Mouse (Mus musculus) right cerebral cortex, adult 18-20 months (tissue): ENCODE data around the gene Ttll5.

Source experiments
- DNase-seq: peaks from one replicate; pipeline ENCODE4 v3.0.0; 2022; ENCODE audit warnings: mixed read lengths

Ttll5 gene

DNA sequence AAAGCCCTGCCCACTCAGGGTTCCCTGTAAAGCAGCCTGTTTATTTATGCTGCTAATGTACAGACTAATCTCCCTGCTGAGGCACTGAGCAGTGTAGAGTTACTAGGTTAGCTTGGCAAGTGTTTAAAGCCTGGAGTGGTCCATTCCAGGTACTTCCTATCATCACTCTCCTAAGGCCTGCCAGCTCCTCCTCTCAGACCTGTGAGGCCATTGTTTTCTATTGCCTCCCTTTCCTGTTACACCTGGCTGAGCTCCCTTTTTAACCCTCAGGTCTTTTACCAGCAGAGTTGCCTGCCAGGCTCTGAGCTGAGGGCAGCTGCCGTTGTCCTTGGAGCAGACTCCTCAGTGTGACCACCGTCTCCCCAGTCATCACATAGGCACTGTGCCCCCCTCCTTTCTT, 146.3 kb downstream of the Ttll5 start:
- no peak for DNase-seq

GRCm38 (mm10) chr12:85971655-85972054, 147.2 kb downstream of the Ttll5 start:
- DNase-seq: no peak

- no peak for DNase-seq
Measured at GRCm38 (mm10) chr12:85973526-85973925, 149.1 kb downstream of the Ttll5 start.

DNA sequence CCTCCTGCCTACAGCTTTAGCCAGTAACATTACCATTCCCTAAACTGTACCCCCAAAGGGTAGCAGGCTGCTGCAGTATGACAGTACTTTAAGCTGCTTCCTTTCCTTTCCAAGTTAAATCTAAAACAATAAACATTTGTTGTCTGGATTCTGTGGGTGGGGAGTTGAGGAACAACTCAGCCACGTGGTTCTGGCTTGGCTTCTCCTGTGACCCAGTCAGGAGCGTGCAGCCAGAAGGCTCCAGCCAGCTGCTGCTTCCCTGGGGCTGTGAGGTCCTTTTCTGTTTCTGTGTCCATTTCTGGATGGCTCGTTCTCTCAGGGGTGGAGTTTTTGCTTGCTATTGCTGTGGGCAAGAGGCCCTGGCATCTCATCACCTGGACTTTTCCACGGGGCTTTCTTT, 149.6 kb downstream of the Ttll5 start:
- no peak for DNase-seq

GRCm38 (mm10) chr12:85979996-85980395, 155.5 kb downstream of the Ttll5 start:
- no peak for DNase-seq

DNA sequence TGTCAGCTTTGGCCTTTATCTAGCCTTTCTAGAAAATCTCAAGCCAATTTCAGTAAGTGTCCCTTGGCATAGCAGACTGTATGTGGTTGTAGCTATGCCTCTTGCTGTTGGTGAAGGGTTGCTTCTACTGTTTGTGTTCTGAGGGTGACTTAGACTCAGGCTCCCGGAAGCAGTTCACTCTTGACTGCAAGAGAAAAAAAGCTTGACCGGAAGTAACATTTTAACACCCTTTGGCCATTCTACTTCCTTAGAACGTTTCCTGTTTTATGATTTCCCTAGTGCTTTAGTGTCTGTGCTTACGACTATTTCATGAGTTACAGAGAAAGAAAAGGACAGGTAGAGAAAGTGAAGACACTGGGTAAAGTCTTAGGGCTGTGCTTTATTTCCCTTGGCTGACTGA, 161.1 kb downstream of the Ttll5 start:
- DNase-seq: no peak

- no peak for DNase-seq
Measured at GRCm38 (mm10) chr12:85986024-85986423, 161.6 kb downstream of the Ttll5 start.

- no peak for DNase-seq
Measured at GRCm38 (mm10) chr12:85986540-85987443, 162.3 kb downstream of the Ttll5 start.

GRCm38 (mm10) chr12:85987444-85987889, 163.0 kb downstream of the Ttll5 start:
- DNase-seq: no peak

GRCm38 (mm10) chr12:85988121-85988520, 163.7 kb downstream of the Ttll5 start:
- DNase-seq: no peak

- no peak for DNase-seq
Measured at GRCm38 (mm10) chr12:85988818-85989377, 164.4 kb downstream of the Ttll5 start.

DNA sequence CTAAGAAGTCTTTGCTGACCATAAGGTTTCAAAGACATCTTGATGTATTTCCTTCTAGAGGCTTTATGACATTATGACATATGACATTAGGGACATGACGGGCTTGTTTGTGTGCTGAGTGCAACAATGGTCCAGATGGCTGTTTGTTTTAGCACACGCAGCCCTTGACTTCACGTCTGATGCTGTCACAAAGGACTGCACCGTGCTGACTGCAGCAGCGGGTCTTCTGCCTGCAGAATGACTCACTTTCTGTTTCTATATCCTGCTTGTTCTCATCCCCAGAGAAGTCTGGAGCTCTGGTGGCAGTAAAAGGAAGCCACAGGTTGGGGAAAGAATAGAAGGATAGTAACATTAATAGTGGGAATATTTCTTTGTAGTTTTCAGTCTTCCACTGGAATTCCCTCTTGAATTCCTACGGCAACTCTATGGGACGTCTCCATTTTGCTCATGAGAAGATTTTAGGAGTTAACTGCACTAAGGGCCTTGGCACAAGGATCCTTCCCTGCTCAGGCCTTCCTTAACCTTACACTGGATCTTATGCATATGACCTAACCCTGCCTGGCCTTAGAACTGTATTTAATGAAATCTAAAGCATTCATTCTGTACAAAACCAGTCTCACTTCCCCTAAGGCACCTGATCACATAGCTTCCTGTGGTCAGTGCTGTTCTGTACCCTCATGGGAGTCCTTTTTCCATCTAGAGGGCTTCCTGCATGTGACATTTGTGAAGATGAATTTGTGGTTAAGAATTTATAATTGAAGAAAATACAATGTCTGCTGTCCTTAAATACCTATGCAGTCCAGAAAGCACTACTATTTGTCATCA, 167.8 kb downstream of the Ttll5 start:
- DNase-seq: no peak

- no peak for DNase-seq
Measured at GRCm38 (mm10) chr12:85992838-85993234, 168.4 kb downstream of the Ttll5 start.

GRCm38 (mm10) chr12:85993790-85994360, 169.4 kb downstream of the Ttll5 start:
- no peak for DNase-seq

DNA sequence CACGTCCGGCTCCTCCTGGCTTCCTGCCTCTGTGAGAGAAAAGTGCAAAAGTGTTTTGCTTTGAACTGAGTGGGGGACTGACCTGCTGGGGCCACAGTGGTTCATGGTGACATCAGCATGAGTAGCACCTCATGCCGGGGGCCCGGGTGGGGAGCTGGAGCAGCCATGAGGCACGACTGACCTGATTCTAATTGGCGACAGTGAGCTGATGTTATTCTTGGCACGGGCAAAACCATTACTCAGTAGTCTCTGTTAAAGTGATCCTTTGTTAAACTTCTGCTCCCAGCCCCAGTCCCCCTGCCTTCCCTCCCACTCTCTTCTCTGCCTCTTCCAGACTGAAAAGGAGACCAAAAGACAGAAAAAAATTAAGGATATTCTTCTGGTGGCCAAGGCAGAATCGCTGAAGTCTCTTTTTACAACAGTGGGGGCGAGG, 176.2 kb downstream of the Ttll5 start:
- peak; percentile 68 for DNase-seq

DNA sequence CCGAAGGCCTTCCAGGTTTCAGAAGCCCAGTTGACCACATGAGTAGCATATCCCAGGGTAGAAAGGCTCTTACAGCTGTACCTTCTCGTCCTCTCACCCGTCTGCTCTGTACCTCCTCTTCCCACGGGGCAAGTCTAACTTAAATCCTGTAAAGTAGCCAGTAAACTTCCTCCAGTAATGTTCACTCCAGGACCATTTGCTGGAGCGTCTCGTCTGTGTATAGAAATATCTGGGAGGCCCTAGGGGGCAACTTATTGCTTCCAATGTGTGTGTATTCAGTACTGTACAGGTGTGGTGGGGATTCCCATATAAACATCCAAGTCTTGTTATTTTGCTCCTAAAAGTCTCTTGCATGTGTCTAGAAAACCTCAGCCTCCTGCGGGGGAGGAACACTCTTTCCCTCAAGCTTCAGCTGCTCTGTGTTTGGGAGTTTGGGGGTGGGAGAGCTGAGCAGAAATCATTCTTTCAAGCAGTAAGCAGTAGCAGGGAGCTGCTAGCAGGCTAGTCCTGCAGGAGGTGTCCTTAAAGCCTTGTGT, 176.7 kb downstream of the Ttll5 start:
- DNase-seq: peak; percentile 85

- DNase-seq: no peak
Measured at GRCm38 (mm10) chr12:86004627-86005026, 180.2 kb downstream of the Ttll5 start.

GRCm38 (mm10) chr12:86007377-86007776, 182.9 kb downstream of the Ttll5 start:
- no peak for DNase-seq

DNA sequence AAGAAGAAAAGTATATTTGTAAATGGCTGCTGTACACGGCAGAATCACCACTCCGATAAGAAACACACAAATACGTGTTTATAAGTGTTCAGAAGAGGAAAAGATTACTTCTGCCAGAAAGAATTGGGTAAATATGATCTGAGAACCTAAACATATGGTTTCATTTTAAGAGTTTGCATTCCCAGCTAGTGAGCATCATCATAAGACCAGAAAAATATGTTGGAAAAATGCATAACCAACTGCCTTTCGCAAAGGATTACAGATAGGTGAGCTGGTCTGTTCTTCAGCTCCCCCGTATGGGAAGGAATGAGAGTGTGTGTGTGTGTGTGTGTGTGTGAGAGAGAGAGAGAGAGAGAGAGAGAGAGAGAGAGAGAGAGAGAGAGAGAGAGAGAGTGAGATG, 186.2 kb downstream of the Ttll5 start:
- DNase-seq: no peak

GRCm38 (mm10) chr12:86012195-86012594, 187.7 kb downstream of the Ttll5 start:
- no peak for DNase-seq

- no peak for DNase-seq
Measured at GRCm38 (mm10) chr12:86014174-86014573, 189.7 kb downstream of the Ttll5 start.

DNA sequence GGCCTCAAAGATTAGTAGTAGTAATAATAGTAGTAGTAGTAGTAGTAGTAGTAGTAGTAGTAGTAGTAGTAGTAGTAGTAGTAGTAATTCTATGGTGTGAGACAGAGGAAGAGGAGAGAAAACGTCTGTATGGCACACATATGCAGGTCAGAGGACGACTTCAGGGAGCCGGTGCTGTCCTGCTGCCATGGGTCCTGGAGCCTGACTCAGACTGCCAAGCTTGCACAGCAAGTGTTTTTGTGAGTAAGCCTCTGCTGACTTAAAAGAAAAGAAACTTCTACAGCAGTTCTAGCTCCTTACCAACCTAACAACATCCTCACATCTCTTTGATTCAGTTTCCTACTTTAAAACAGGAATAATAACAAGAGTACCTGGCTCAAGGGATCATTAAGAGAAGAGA, 190.2 kb downstream of the Ttll5 start:
- no peak for DNase-seq

GRCm38 (mm10) chr12:86015114-86015513, 190.7 kb downstream of the Ttll5 start:
- DNase-seq: no peak
